Mouse (Mus musculus): Measurements from ENCODE around the gene Pip5k1c.

GRCm38 (mm10) chr10:81249442-81249841 lies 43.3 kb upstream of the Pip5k1c start:
- TF ChIP-seq CTCF (IDR thresholded peaks at IDR 0.05; ENCODE audit: low read depth) (no peak), EP300 (IDR thresholded peaks at IDR 0.05; ENCODE audit: low read depth) (no peak)

Measured in heart, postnatal 0 days (tissue).